Mouse (Mus musculus) testis, postnatal 10 days (tissue): Measurements from ENCODE around the gene Zfp612.

Experiments
- DNase-seq: peaks from one replicate; pipeline ENCODE4 v3.0.0; 2021; ENCODE audit warnings: low spot score

The Zfp612 gene

DNA sequence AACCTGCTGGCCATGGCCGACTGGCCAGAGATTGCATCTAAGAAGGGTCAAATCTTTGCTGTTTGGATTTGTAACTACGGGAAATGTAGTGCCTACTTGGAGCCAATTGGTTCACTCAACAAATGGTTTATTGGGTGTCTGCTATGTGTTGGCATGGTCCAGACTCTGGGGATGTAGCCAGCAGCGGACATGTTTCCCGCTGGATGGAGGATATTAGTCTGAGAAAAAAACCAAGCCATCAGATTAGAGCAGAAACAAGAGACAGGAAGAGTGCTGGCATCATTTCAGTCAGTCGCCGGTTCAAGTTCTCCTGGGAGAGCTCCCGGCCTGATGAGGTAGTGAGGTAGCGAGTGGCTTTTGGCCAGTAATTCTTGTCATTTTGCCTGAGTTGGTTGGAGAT, 54.7 kb downstream of the Zfp612 start:
- no peak for DNase-seq

DNA sequence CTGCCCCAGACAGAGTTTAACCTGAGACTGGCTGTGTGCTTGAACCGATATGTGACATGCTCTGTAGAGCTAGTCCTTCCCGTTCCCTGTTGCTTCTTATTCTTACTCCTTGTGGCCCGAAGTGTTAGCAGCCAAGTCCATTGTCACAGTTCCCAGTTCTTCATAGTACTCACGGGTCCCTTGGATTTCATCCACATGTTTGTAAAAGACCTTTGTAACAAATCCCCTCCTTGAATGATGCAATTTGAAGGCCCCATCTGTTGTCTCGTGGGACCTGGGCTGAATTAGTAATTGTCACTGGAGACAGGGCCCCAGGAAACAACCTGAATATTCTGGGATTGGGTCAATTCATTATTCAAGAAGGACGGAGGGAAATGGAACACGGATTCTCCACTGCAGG, 56.0 kb downstream of the Zfp612 start:
- no peak for DNase-seq

DNA sequence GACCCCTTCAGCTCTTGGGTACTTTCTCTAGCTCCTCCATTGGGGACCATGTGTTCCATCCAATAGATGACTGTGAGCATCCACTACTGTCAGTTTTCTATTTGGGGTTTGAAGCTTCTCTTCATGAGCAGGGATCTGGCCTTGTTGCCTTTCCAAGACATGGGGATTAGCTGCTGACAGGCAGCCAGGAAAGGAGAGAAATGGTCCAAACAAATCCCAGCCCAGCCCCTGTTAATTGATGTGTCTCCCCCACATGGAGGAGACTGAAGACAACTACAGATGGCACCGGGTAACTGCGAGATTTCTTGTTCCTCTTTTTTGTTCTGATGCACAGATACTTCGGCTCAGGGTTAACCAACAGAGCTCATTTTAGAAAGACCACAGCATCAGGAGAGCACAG, 60.6 kb downstream of the Zfp612 start:
- no peak for DNase-seq

DNA sequence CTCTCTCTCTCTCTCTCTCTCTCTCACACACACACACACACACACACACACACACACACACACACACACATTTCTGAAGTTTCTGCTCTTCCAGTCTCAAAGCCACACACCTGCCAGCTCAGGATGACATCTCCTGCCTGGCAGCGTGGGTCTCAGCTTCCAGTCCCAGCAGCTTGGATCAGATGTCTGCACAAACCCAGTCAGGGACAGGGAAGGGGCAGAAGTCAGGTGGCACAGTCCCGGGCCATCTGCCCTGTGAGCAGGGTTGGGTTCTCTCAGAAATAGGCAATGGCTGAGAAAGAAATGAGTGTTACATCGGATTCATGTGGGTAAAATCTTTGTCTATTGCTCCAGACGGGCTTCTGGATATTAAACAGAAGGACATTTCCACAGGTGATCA, 61.2 kb downstream of the Zfp612 start:
- no peak for DNase-seq
